Mouse (Mus musculus) liver, embryonic 16.5 days (tissue): Measurements from ENCODE around the gene Zfp961. TPM values are rescaled to one million over a fixed set of nuclear protein-coding genes. Genes with fewer than 3 reads are reported as not detected.
"Not testable (repeated sequence)": the region's sequence is repeated elsewhere in the genome, so short reads cannot be mapped to it uniquely, and the experiment has no call there.

Source experiments
- ATAC-seq: fragments of 200-750 bp; cut with Nextera tagmentation; 2 replicates; pipeline ENCODE4 v1.8.0; 2017; ENCODE audit warnings: low read depth, mild to moderate bottlenecking, moderate number of reproducible peaks, moderate library complexity
- H3K27ac ChIP-seq: fragments of 300-500 bp; sonication (generic); 2 replicates; pipeline ENCODE4 v1.5.1; 2014; ENCODE audit warnings: mild to moderate bottlenecking, low read length
- H3K27me3 ChIP-seq: fragments of 300-500 bp; sonication (generic); 2 replicates; pipeline ENCODE4 v1.6.1; 2014; ENCODE audit warnings: low read depth, low read length, mixed read lengths; ENCODE audit not compliant: control insufficient read depth, insufficient read depth
- H3K36me3 ChIP-seq: fragments of 300-500 bp; sonication (generic); 2 replicates; pipeline ENCODE4 v1.6.1; 2014; ENCODE audit warnings: mild to moderate bottlenecking; ENCODE audit not compliant: control insufficient read depth, insufficient read depth
- H3K4me1 ChIP-seq: fragments of 300-500 bp; sonication (generic); 2 replicates; pipeline ENCODE4 v1.6.1; 2014; ENCODE audit warnings: low read depth, low read length, mixed read lengths; ENCODE audit not compliant: control insufficient read depth
- H3K4me2 ChIP-seq: fragments of 300-500 bp; sonication (generic); 2 replicates; pipeline ENCODE4 v1.6.1; 2014; ENCODE audit warnings: low read depth, low read length, mixed read lengths
- H3K4me3 ChIP-seq: fragments of 300-500 bp; sonication (generic); 2 replicates; pipeline ENCODE4 v1.5.1; 2014; ENCODE audit warnings: low read depth, mild to moderate bottlenecking, low read length
- H3K9ac ChIP-seq: fragments of 300-500 bp; sonication (generic); 2 replicates; pipeline ENCODE4 v1.6.1; 2014; ENCODE audit warnings: low read depth, low read length
- H3K9me3 ChIP-seq: fragments of 300-500 bp; sonication (generic); replicated peaks from 2 replicates; pipeline ENCODE4 v1.6.1; 2016; ENCODE audit warnings: low read length; ENCODE audit not compliant: control insufficient read depth
- WGBS: fragments of 180-500 bp; shearing (Covaris S2); extraction: QIAGEN DNeasy Blood & Tissue Kit; methylation state at CpG from one replicate; pipeline ENCODE4 v1.1.7; 2014; ENCODE audit not compliant: insufficient replicate concordance; 5-methylcytosine and 5-hydroxymethylcytosine counted together
- polyA plus RNA-seq: library from polyadenylated mRNA; unstranded; fragments of >200 nt; fragmentation: Nextera tagmentation; extraction: Ambion mirVana; gene quantifications from 2 replicates; pipeline ENCODE4 v1.2.1, GENCODE M21; 2015

The Zfp961 gene
- polyA plus RNA-seq, 1 experiment from 2014 or later: 6.1 TPM

DNA sequence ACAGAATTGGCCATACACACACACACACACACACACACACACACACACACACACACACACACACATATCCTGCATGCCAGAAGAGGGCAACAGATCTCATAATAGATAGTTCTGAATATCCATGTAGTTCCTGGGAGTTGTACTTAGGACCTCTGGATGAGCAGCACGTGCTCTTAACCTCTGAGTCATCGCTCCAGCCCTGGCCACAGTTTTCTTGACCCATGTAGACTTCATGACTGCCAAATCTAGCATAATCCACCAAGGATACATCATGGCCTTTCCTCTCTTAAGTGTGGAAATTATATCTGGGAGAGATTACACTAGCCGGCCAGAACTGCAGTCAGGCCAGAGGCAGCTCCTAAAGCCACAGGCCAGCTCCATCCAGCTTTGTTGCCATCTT lies 24.3 kb upstream of the Zfp961 start:
- Histone ChIP-seq H3K9me3 (no peaks in the 10 kb centered on the region), H3K4me2 (no peak overlapping the region), H3K27ac (no peak overlapping the region), H3K27me3 (no peaks in the 10 kb centered on the region), H3K9ac (no peak overlapping the region), H3K4me3 (no peak overlapping the region), H3K4me1 (peaks cover 6% of the 10 kb centered on the region), H3K36me3 (peaks cover 23% of the 10 kb centered on the region)
- ATAC-seq: no peak
- 85% methylated on average over 3 of the region's 3 CpGs for WGBS

DNA sequence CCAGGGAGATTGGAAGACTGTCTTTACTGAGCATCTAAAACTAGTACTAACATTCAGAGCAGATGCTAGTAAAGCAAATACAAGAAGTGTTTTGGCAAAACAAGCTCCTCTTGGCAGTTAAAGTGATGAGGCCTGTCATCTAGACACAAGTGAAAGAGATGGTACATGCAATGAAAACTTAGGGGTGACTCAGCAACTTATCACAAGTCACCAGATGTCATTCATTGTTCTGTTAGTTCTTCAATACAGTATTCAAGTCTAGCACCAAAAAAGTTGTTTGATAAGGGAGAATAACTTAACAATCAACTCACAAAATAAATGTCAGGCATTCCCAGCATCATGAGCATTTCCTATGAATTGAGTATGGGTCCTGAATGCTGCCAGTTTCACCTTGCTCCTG lies 23.1 kb upstream of the Zfp961 start:
- Histone ChIP-seq H3K9ac (no peak overlapping the region), H3K4me1 (peaks cover 6% of the 10 kb centered on the region), H3K4me3 (no peak overlapping the region), H3K4me2 (no peak overlapping the region), H3K9me3 (no peaks in the 10 kb centered on the region), H3K27ac (no peak overlapping the region), H3K36me3 (peaks cover 24% of the 10 kb centered on the region), H3K27me3 (no peaks in the 10 kb centered on the region)
- no peak for ATAC-seq

DNA sequence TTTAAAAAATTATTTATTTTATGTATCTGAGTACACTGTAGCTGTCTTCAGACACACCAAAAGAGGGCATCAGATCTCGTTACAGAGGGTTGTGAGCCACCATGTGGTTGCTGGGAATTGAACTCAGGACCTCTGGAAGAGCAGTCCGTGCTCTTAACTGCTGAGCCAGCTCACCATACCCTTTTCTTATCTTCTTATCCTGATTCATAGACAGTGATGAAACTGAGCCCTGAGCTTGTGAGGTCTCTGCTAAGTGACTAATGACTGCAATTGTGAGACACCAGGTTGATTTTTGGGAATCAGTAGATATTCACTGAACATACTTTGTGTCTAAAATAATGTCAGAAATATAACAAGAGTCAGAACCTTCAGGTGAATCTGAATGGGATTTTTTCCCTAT lies 12.8 kb upstream of the Zfp961 start:
- not testable (repeated sequence) for ATAC-seq, H3K36me3 ChIP-seq, H3K4me3 ChIP-seq, H3K4me2 ChIP-seq, H3K4me1 ChIP-seq, H3K27ac ChIP-seq, H3K9me3 ChIP-seq, H3K9ac ChIP-seq, H3K27me3 ChIP-seq
- WGBS: 58% methylated on average over 2 of the region's 2 CpGs

DNA sequence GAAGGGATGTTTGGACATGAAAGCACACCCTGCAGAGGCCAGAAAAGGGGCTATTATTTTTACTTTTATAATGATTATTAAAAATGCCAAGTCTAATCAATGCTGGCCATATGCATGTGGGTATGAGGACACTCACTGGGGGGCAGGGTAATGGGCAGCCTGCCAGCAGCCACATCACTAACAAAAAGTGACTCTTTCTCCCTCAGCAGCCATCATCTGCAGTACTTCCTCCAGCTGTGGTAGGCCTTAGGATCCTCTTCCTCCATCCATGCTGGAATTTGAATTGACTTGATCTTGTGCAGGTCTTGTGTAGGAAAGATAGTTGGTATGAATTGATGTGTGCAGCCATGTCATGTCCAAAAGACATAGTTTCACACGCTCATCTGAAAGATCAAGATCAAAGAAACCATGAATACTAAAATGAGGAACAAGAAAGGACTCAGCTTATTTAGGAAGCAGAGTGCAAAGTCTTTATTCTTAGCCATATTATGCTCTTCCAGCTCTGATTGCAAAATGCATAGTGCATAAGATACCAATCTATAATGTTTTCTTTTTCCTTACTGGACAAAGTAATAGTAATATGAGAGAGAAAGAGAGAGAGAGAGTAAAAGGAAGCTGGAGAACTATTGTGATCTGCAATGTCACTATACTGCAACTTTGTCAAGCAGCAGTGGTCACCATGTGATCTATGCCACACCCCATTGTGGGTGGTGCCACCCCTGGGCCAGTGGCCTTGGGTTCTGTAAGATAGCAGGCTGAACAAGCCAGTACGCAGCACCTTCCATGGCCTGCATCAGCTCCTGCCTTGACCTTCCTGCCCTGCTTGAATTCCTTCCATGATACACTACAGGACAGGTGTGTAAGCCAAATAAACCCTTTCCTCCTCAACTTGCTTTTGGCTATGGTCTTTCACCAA lies 10.3 kb upstream of the Zfp961 start:
- Histone ChIP-seq H3K4me2 (no peak overlapping the region), H3K9me3 (no peaks in the 10 kb centered on the region), H3K4me3 (no peak overlapping the region), H3K9ac (no peak overlapping the region), H3K4me1 (peaks cover 2% of the 10 kb centered on the region; the same call in 1 of the 2 replicates), H3K36me3 (no peaks in the 10 kb centered on the region), H3K27ac (no peak overlapping the region), H3K27me3 (no peaks in the 10 kb centered on the region)
- ATAC-seq: peak; percentile 82
- whole genome bisulfite sequencing: 21% methylated on average over 2 of the region's 2 CpGs

DNA sequence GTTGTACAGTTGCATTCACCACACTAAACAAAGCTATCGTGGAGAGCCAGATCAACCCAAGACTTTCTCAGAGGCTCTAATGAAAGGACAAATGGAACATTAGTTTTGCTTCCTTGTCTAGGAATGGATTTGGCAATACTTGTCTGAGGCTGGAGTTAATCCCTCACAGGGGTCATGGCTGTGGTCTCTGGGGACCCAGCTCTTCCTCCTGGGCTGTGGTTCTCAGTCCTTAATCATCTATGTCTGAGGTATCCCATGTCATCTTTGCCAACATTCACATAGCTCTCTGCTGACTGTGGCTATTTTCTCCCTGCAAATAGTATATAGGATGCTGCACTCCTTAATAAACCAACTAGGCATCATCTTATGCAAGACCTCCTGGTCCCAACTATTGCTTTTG lies 9.1 kb upstream of the Zfp961 start:
- no peak overlapping the region for H3K4me2 ChIP-seq
- ATAC-seq: no peak
- H3K9ac ChIP-seq: no peak overlapping the region
- no peaks in the 10 kb centered on the region for H3K36me3 ChIP-seq
- H3K9me3 ChIP-seq: no peaks in the 10 kb centered on the region
- H3K4me1 ChIP-seq: peaks cover 2% of the 10 kb centered on the region; the same call in 1 of the 2 replicates
- H3K27me3 ChIP-seq: no peaks in the 10 kb centered on the region
- 69% methylated on average over 1 of the region's 1 CpGs for WGBS
- H3K27ac ChIP-seq: no peak overlapping the region
- H3K4me3 ChIP-seq: no peak overlapping the region

DNA sequence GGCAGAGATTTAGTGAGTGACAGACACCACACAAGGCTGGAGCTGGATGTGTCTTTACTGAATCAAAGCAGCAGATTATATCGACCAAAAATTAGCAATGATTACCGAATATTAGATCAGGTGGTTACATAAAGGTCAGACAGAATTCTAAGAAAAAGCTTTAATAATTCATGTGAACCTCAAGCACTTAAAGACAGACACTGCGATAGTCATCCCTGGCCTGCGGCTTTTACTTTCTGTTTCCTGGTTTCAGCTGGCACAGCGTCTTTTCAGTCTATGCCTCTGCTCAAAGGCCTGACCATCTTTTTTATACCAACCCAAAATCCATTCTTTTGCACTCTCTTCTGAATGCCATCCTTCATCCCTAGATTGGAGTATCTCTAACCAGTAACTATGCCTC lies 2.2 kb upstream of the Zfp961 start:
- Histone ChIP-seq H3K4me1 (peaks cover 13% of the 10 kb centered on the region), H3K4me3 (no peak overlapping the region), H3K27ac (no peak overlapping the region), H3K4me2 (no peak overlapping the region), H3K27me3 (no peaks in the 10 kb centered on the region), H3K9me3 (no peaks in the 10 kb centered on the region), H3K9ac (no peak overlapping the region), H3K36me3 (no peaks in the 10 kb centered on the region)
- 78% methylated on average over 5 of the region's 5 CpGs for WGBS
- ATAC-seq: no peak

DNA sequence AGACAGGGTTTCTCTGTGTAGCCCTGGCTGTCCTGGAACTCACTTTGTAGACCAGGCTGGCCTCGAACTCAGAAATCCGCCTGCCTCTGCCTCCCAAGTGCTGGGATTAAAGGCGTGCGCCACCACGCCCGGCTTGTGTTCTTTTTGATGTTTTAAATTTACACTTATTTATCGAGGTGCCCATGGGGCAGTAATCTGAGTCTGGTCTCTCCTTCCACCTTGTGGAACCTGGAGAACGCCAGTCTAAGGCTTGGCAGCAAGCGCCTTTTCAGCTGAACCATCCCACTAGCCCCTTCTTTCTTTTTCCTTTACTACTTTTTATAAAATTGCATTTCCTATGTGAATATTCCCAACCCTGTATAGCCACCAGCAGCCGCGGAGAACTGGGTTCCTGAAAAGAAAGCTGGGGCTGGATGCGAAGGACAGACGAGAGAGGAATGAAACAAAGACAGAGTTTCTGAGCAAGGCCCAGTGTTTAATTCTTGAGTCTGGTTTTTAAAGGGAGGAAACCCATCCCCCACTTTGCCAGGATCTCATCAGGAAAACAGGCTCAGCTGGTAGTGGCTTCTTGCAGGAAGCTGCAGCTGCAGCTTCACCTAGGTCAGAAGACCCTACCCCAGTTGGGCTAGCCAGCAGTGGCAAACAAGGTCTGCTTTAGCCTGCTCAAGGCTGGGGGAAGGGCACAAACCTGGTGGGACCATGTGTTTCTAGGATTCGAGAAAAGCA lies 761 bp downstream of the Zfp961 start:
- no peak for ATAC-seq
- peak overlapping the region; percentile 89 for H3K9ac ChIP-seq
- H3K4me1 ChIP-seq: peaks cover 13% of the 10 kb centered on the region
- H3K4me2 ChIP-seq: peak overlapping the region; percentile 71
- H3K27ac ChIP-seq: no peak overlapping the region
- H3K9me3 ChIP-seq: no peaks in the 10 kb centered on the region
- H3K4me3 ChIP-seq: peak overlapping the region; percentile 88
- H3K27me3 ChIP-seq: no peaks in the 10 kb centered on the region
- 18% methylated on average over 13 of the region's 14 CpGs for WGBS
- peaks cover 3% of the 10 kb centered on the region; the same call in 1 of the 2 replicates for H3K36me3 ChIP-seq

DNA sequence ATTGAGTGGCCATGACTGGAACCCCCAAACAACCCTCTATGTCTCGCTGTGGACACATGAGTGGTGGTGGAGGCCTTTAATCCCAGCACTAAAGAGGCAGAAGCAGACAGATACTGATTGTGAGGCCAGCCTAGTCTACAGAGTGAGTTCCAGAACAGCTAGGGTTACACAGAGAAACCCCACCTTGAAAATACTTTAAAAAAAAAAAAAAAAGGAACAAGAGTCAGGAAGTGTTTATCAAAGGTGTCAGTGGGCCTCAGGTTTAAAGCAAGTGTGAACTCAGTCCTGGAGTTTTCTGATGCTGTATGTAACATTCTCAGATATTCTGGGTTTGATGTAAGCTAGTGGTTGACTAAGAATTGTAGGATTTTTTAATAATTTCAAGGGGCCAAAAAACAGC lies 1.7 kb downstream of the Zfp961 start:
- Histone ChIP-seq H3K4me1 (peaks cover 13% of the 10 kb centered on the region), H3K27ac (no peak overlapping the region), H3K4me3 (no peak overlapping the region), H3K9ac (no peak overlapping the region), H3K9me3 (no peaks in the 10 kb centered on the region), H3K27me3 (no peaks in the 10 kb centered on the region), H3K36me3 (peaks cover 3% of the 10 kb centered on the region; the same call in 1 of the 2 replicates), H3K4me2 (0 out of 2 replicates have a peak overlapping the region, but pooled peaks have one; percentile 71)
- ATAC-seq: no peak
- 87% methylated on average over 1 of the region's 1 CpGs for WGBS
